10 mouse cellular contexts compared by ENCODE assay signal in genomic region chr9:55048211-55048880, GRCm38 (mm10). TPM values are rescaled to one million over a fixed set of nuclear protein-coding genes. Genes with fewer than 3 reads are reported as not detected.
DNase-seq lines count a peak whose midpoint lies in the region; ATAC-seq lines count a peak whose summit lies in the region.
"Had no signal": no experiment of that assay in that cellular context is flagged by ENCODE, and none has a peak within 500 bp of the region (broad histone marks: within the 10 kb centered on the region; RNA-seq: fewer than 3 reads in every experiment).

TSS of gene Chrnb4 (minus strand) at chr9:55048779.

- H3K4me3 ChIP-seq in heart, embryonic 12.5 days: peak within 1 kb of the TSS; percentile 61
- peak within 1 kb of the TSS; percentile 49 for H3K4me3 ChIP-seq in forebrain, embryonic 16.5 days (replicated peaks; ENCODE audit: low read length)
- peak within 1 kb of the TSS; percentile 27 for H3K4me3 ChIP-seq in liver, embryonic 15.5 days (replicated peaks)
- H3K4me3 ChIP-seq: myocyte had no signal

- peaks cover 11% of the 10 kb centered on the region for H3K4me1 ChIP-seq in heart, embryonic 12.5 days (replicated peaks)
- peaks cover 10% of the 10 kb centered on the region for H3K4me1 ChIP-seq in forebrain, embryonic 16.5 days (replicated peaks; ENCODE audit: control insufficient read depth, insufficient read depth, low read length)
- H3K4me1 ChIP-seq in liver, embryonic 15.5 days (replicated peaks): no peaks in the 10 kb centered on the region

- 1% methylated on average over 23 of the region's 23 CpGs for WGBS in heart, embryonic 12.5 days
- under 1% methylated on average over 23 of the region's 23 CpGs for WGBS in forebrain, embryonic 16.5 days
- WGBS in liver, embryonic 15.5 days (ENCODE audit: insufficient replicate concordance): 1% methylated on average over 23 of the region's 23 CpGs

- peak within 1 kb of the TSS; percentile 68 for H3K9ac ChIP-seq in heart, embryonic 12.5 days
- peak within 1 kb of the TSS; percentile 51; the same call in 1 of the 2 replicates for H3K9ac ChIP-seq in forebrain, embryonic 16.5 days (replicated peaks; ENCODE audit: low read depth, low read length)
- no peak within 1 kb of the TSS for H3K9ac ChIP-seq in liver, embryonic 15.5 days

- no peak within 1 kb of the TSS for H3K27ac ChIP-seq in heart, embryonic 12.5 days (ENCODE audit: poor library complexity, severe bottlenecking)
- no peak within 1 kb of the TSS for H3K27ac ChIP-seq in forebrain, embryonic 16.5 days (ENCODE audit: low read length)
- H3K27ac ChIP-seq in liver, embryonic 15.5 days (replicated peaks): no peak within 1 kb of the TSS

- no peak for DNase-seq in heart, adult 8-10 months (ENCODE audit: low spot score)
- peak; percentile 37 for DNase-seq in ZHBTc4 (ENCODE audit: low read depth, low spot score)
- peak; percentile 25 for DNase-seq in thymus, postnatal 25 days
- DNase-seq in frontal cortex, postnatal 14 days (ENCODE audit: low spot score in 2 of 2): no peak
- no peak for DNase-seq in right cerebral cortex, postnatal 14 days

- H3K9me3 ChIP-seq in heart, embryonic 12.5 days (replicated peaks): no peaks in the 10 kb centered on the region
- H3K9me3 ChIP-seq in forebrain, embryonic 16.5 days (ENCODE audit: control insufficient read depth, low read length): no peaks in the 10 kb centered on the region
- no peaks in the 10 kb centered on the region for H3K9me3 ChIP-seq in liver, embryonic 15.5 days (replicated peaks)

- ATAC-seq in heart, embryonic 12.5 days (ENCODE audit: insufficient number of reproducible peaks, low FRiP score): peak; percentile 51
- ATAC-seq in forebrain, embryonic 16.5 days: peak; percentile 47
- no peak for ATAC-seq in liver, embryonic 15.5 days (ENCODE audit: insufficient read depth)
- ATAC-seq: Patski had no signal

- H3K4me2 ChIP-seq in heart, embryonic 12.5 days: peak within 1 kb of the TSS; percentile 96
- H3K4me2 ChIP-seq in forebrain, embryonic 16.5 days (ENCODE audit: low read length): peak within 1 kb of the TSS; percentile 91
- H3K4me2 ChIP-seq in liver, embryonic 15.5 days: peak within 1 kb of the TSS; percentile 56

- H3K36me3 ChIP-seq in heart, embryonic 12.5 days: no peaks in the 10 kb centered on the region
- no peaks in the 10 kb centered on the region for H3K36me3 ChIP-seq in forebrain, embryonic 16.5 days (ENCODE audit: control insufficient read depth, insufficient read depth)
- H3K36me3 ChIP-seq in liver, embryonic 15.5 days (replicated peaks): no peaks in the 10 kb centered on the region

- H3K27me3 ChIP-seq in heart, embryonic 12.5 days (replicated peaks): peaks cover 14% of the 10 kb centered on the region
- no peaks in the 10 kb centered on the region for H3K27me3 ChIP-seq in forebrain, embryonic 16.5 days (replicated peaks; ENCODE audit: control insufficient read depth, insufficient read depth, low read length)
- H3K27me3 ChIP-seq in liver, embryonic 15.5 days: peaks cover 23% of the 10 kb centered on the region

RNA-seq across cellular contexts. Expression of gene Chrnb4, which starts in this region (rescaled TPM):
- 0.27 and 0.47 TPM in 2 replicates for polyA plus RNA-seq in heart, embryonic 12.5 days (2016; fragmentation: Nextera tagmentation; extraction: Ambion mirVana)
- under 1 TPM in 1 of 4 experiments, not detected in 3; 0.06 TPM for total RNA-seq in heart, adult 8-10 months (2022)
- 0.35 and 0.41 TPM in 2 replicates for polyA plus RNA-seq in forebrain, embryonic 16.5 days (2015; fragmentation: Nextera tagmentation; extraction: Ambion mirVana)
- not detected in 2 replicates for polyA plus RNA-seq in liver, embryonic 15.5 days (2015; fragmentation: Nextera tagmentation; extraction: Ambion mirVana)

Comparison
In these comparisons a context has a peak if more than half of its experiments do, and no peak if none do; other contexts are left out.
1. Peak in ATAC-seq, H3K4me3 ChIP-seq, H3K9ac ChIP-seq and H3K4me2 ChIP-seq in heart, embryonic 12.5 days; RNA of the gene not detected or under 1 TPM.
2. Peak in ATAC-seq, H3K4me3 ChIP-seq, H3K9ac ChIP-seq and H3K4me2 ChIP-seq in forebrain, embryonic 16.5 days; RNA of the gene not detected or under 1 TPM.
3. DNase-seq: peak in ZHBTc4 (single experiment) and thymus, postnatal 25 days (single experiment); none in heart, adult 8-10 months (single experiment), frontal cortex, postnatal 14 days (0 of 2) and right cerebral cortex, postnatal 14 days (single experiment).
4. Peak in every context shown above with its lines, with median percentiles within 50 percentile points of each other: H3K4me2 ChIP-seq and H3K4me3 ChIP-seq.